Mouse (Mus musculus): ENCODE measurements around the gene Ifi35. TPM values are rescaled to one million over a fixed set of nuclear protein-coding genes. Genes with fewer than 3 reads are reported as not detected.

Gene Ifi35
- polyA plus RNA-seq, 1 experiment from 2014 or later: 4.0 TPM

- H3K4me2 ChIP-seq: no peak overlapping the region
- no peaks in the 10 kb centered on the region for H3K9me3 ChIP-seq
- H3K9ac ChIP-seq: no peak overlapping the region
- no peak for ATAC-seq (ENCODE audit: low FRiP score)
- 93% methylated on average over 10 of the region's 10 CpGs for WGBS
- H3K4me3 ChIP-seq: no peak overlapping the region
- peaks cover 5% of the 10 kb centered on the region for H3K36me3 ChIP-seq
- no peaks in the 10 kb centered on the region for H3K27me3 ChIP-seq
- 0 out of 2 replicates have a peak, but pooled peaks cover 5% of the 10 kb centered on the region for H3K4me1 ChIP-seq (replicated peaks)
- no peak overlapping the region for H3K27ac ChIP-seq
Measured at GRCm38 (mm10) chr11:101451536-101451935, 3.3 kb downstream of the Ifi35 start.

GRCm38 (mm10) chr11:101452093-101452774, 4.0 kb downstream of the Ifi35 start:
- WGBS: 77% methylated on average over 10 of the region's 10 CpGs
- H3K4me3 ChIP-seq: no peak overlapping the region
- H3K9me3 ChIP-seq: no peaks in the 10 kb centered on the region
- no peak overlapping the region for H3K9ac ChIP-seq
- 0 out of 2 replicates have a peak, but pooled peaks cover 5% of the 10 kb centered on the region for H3K4me1 ChIP-seq (replicated peaks)
- no peak overlapping the region for H3K27ac ChIP-seq
- no peak for ATAC-seq (ENCODE audit: low FRiP score)
- no peaks in the 10 kb centered on the region for H3K27me3 ChIP-seq
- no peak overlapping the region for H3K4me2 ChIP-seq
- peaks cover 12% of the 10 kb centered on the region for H3K36me3 ChIP-seq

- Histone ChIP-seq H3K9ac (no peak overlapping the region), H3K4me1 (replicated peaks) (0 out of 2 replicates have a peak, but pooled peaks cover 5% of the 10 kb centered on the region), H3K36me3 (peaks cover 37% of the 10 kb centered on the region), H3K9me3 (no peaks in the 10 kb centered on the region), H3K27me3 (no peaks in the 10 kb centered on the region), H3K4me3 (no peak overlapping the region), H3K4me2 (no peak overlapping the region), H3K27ac (peak overlapping the region; percentile 48; the same call in 1 of the 2 replicates)
- WGBS: 41% methylated on average over 6 of the region's 6 CpGs
- 0 out of 2 replicates have a peak, but pooled peaks have one; percentile 17 for ATAC-seq (ENCODE audit: low FRiP score)
Measured at GRCm38 (mm10) chr11:101454702-101455101, 6.5 kb downstream of the Ifi35 start.

GRCm38 (mm10) chr11:101455627-101456026, 7.4 kb downstream of the Ifi35 start:
- ATAC-seq (ENCODE audit: low FRiP score): no peak
- 90% methylated on average over 7 of the region's 7 CpGs for WGBS
- Histone ChIP-seq H3K4me3 (no peak overlapping the region), H3K4me1 (replicated peaks) (0 out of 2 replicates have a peak, but pooled peaks cover 5% of the 10 kb centered on the region), H3K9me3 (no peaks in the 10 kb centered on the region), H3K4me2 (no peak overlapping the region), H3K9ac (no peak overlapping the region; the same call in 1 of the 2 replicates), H3K27me3 (no peaks in the 10 kb centered on the region), H3K36me3 (peaks cover 46% of the 10 kb centered on the region), H3K27ac (no peak overlapping the region)

GRCm38 (mm10) chr11:101457631-101458030, 9.4 kb downstream of the Ifi35 start:
- Histone ChIP-seq H3K36me3 (peaks cover 65% of the 10 kb centered on the region), H3K27me3 (no peaks in the 10 kb centered on the region), H3K9ac (no peak overlapping the region), H3K4me1 (replicated peaks) (peaks cover 11% of the 10 kb centered on the region), H3K27ac (no peak overlapping the region), H3K4me2 (no peak overlapping the region), H3K9me3 (no peaks in the 10 kb centered on the region), H3K4me3 (no peak overlapping the region)
- no peak for ATAC-seq (ENCODE audit: low FRiP score)
- 89% methylated on average over 9 of the region's 9 CpGs for WGBS

GRCm38 (mm10) chr11:101458217-101458616, 10.0 kb downstream of the Ifi35 start:
- 0 out of 2 replicates have a peak overlapping the region, but pooled peaks have one; percentile 3 for H3K9ac ChIP-seq
- H3K9me3 ChIP-seq: no peaks in the 10 kb centered on the region
- H3K27ac ChIP-seq: no peak overlapping the region
- H3K4me3 ChIP-seq: no peak overlapping the region
- peaks cover 17% of the 10 kb centered on the region for H3K4me1 ChIP-seq (replicated peaks)
- H3K27me3 ChIP-seq: no peaks in the 10 kb centered on the region
- 85% methylated on average over 12 of the region's 12 CpGs for WGBS
- H3K4me2 ChIP-seq: no peak overlapping the region
- ATAC-seq (ENCODE audit: low FRiP score): no peak
- H3K36me3 ChIP-seq: peaks cover 66% of the 10 kb centered on the region

- H3K27ac ChIP-seq: no peak overlapping the region; the same call in 1 of the 2 replicates
- H3K4me2 ChIP-seq: no peak overlapping the region
- no peak overlapping the region; the same call in 1 of the 2 replicates for H3K9ac ChIP-seq
- H3K27me3 ChIP-seq: no peaks in the 10 kb centered on the region
- peaks cover 66% of the 10 kb centered on the region for H3K36me3 ChIP-seq
- H3K4me1 ChIP-seq (replicated peaks): peaks cover 32% of the 10 kb centered on the region
- no peak overlapping the region for H3K4me3 ChIP-seq
- no peak for ATAC-seq (ENCODE audit: low FRiP score)
- H3K9me3 ChIP-seq: no peaks in the 10 kb centered on the region
- WGBS: 39% methylated on average over 6 of the region's 6 CpGs
Measured at GRCm38 (mm10) chr11:101459716-101460115, 11.5 kb downstream of the Ifi35 start.

GRCm38 (mm10) chr11:101460321-101460720, 12.1 kb downstream of the Ifi35 start:
- H3K4me2 ChIP-seq: no peak overlapping the region
- no peak overlapping the region for H3K4me3 ChIP-seq
- no peak overlapping the region for H3K9ac ChIP-seq
- H3K27ac ChIP-seq: no peak overlapping the region
- 92% methylated on average over 15 of the region's 15 CpGs for WGBS
- H3K9me3 ChIP-seq: no peaks in the 10 kb centered on the region
- H3K4me1 ChIP-seq (replicated peaks): peaks cover 29% of the 10 kb centered on the region
- H3K27me3 ChIP-seq: no peaks in the 10 kb centered on the region
- no peak for ATAC-seq (ENCODE audit: low FRiP score)
- peaks cover 66% of the 10 kb centered on the region for H3K36me3 ChIP-seq

- Histone ChIP-seq H3K27ac (peak overlapping the region; percentile 64; the same call in 1 of the 2 replicates), H3K4me2 (peak overlapping the region; percentile 92; the same call in 1 of the 2 replicates), H3K27me3 (no peaks in the 10 kb centered on the region), H3K9ac (0 out of 2 replicates have a peak overlapping the region, but pooled peaks have one; percentile 24), H3K4me1 (replicated peaks) (peaks cover 39% of the 10 kb centered on the region), H3K4me3 (no peak overlapping the region), H3K9me3 (no peaks in the 10 kb centered on the region), H3K36me3 (peaks cover 55% of the 10 kb centered on the region)
- ATAC-seq (ENCODE audit: low FRiP score): no peak
- 58% methylated on average over 14 of the region's 14 CpGs for WGBS
Measured at GRCm38 (mm10) chr11:101462141-101462540, 13.9 kb downstream of the Ifi35 start.

- Histone ChIP-seq H3K4me1 (replicated peaks) (peaks cover 46% of the 10 kb centered on the region), H3K36me3 (peaks cover 49% of the 10 kb centered on the region), H3K9me3 (no peaks in the 10 kb centered on the region), H3K27me3 (no peaks in the 10 kb centered on the region), H3K9ac (peak overlapping the region; percentile 98), H3K4me3 (peak overlapping the region; percentile 94), H3K4me2 (peak overlapping the region; percentile 92), H3K27ac (peak overlapping the region; percentile 64)
- 28% methylated on average over 13 of the region's 13 CpGs for WGBS
- no peak for ATAC-seq (ENCODE audit: low FRiP score)
Measured at GRCm38 (mm10) chr11:101462583-101463440, 14.6 kb downstream of the Ifi35 start.

- H3K4me3 ChIP-seq: peak within 1 kb of the TSS; percentile 94
- WGBS: 10% methylated on average over 12 of the region's 12 CpGs
- H3K4me1 ChIP-seq (replicated peaks): peaks cover 55% of the 10 kb centered on the region
- peak within 1 kb of the TSS; percentile 92 for H3K4me2 ChIP-seq
- H3K36me3 ChIP-seq: peaks cover 32% of the 10 kb centered on the region
- ATAC-seq (ENCODE audit: low FRiP score): no peak
- H3K9ac ChIP-seq: peak within 1 kb of the TSS; percentile 98
- no peaks in the 10 kb centered on the region for H3K9me3 ChIP-seq
- no peaks in the 10 kb centered on the region for H3K27me3 ChIP-seq
- H3K27ac ChIP-seq: peak within 1 kb of the TSS; percentile 97
Measured at GRCm38 (mm10) chr11:101464211-101465100, 16.2 kb downstream of the Ifi35 start, which contains the start of gene Rnd2. Gene Rnd2, plus strand, starts transcription at chr11:101464999.
